Mouse (Mus musculus): ENCODE results near the gene Olfr90.

Gene Olfr90

GRCm38 (mm10) chr17:37061435-37061834, 26.9 kb downstream of the Olfr90 start:
- DNase-seq: no peak

- no peak for DNase-seq
Observed at GRCm38 (mm10) chr17:37056957-37057356, 31.3 kb downstream of the Olfr90 start.

GRCm38 (mm10) chr17:37051745-37052144, 36.6 kb downstream of the Olfr90 start:
- DNase-seq: no peak

- DNase-seq: no peak
Observed at GRCm38 (mm10) chr17:37050876-37051275, 37.4 kb downstream of the Olfr90 start.

- DNase-seq: peak; percentile 94
Observed at GRCm38 (mm10) chr17:37050399-37050798, 37.9 kb downstream of the Olfr90 start.

GRCm38 (mm10) chr17:37049570-37050310, 38.6 kb downstream of the Olfr90 start:
- peak; percentile 84 for DNase-seq

GRCm38 (mm10) chr17:37048383-37048782, 39.9 kb downstream of the Olfr90 start:
- no peak for DNase-seq

- no peak for DNase-seq
Observed at GRCm38 (mm10) chr17:37047981-37048380, 40.3 kb downstream of the Olfr90 start.

GRCm38 (mm10) chr17:37047332-37047976, 40.8 kb downstream of the Olfr90 start:
- no peak for DNase-seq

GRCm38 (mm10) chr17:37046312-37047112, 41.8 kb downstream of the Olfr90 start:
- DNase-seq: peak; percentile 66

GRCm38 (mm10) chr17:37045611-37046311, 42.5 kb downstream of the Olfr90 start, which contains the start of gene Gabbr1:
Gene Gabbr1 (plus strand): TSS chr17:37045966.
- DNase-seq: peak; percentile 86

- DNase-seq: no peak
Observed at GRCm38 (mm10) chr17:37044651-37045244, 43.6 kb downstream of the Olfr90 start.

- no peak for DNase-seq
Observed at GRCm38 (mm10) chr17:37039127-37039894, 49.0 kb downstream of the Olfr90 start.
